Mouse (Mus musculus): ENCODE measurements at regions not wholly inside any gene's neighbourhood (a gene's known extent, or its start where the extent isn't known, plus 50 kb on each side); places are given as distances from the start of the nearest gene placed in this dataset.

GRCm38 (mm10) chr5:146684429-146684828 lies 99.4 kb upstream of the Gpr12 start:
- in situ Hi-C loops (cut with MboI, MseI) = loop anchor here (10.0 kb wide), 1 partner anchor 530 kb away; no protein-coding TSS in a partner anchor

- in situ Hi-C loops (cut with MboI, MseI) = loop anchor here (10.0 kb wide), 1 partner anchor 531 kb away; no protein-coding TSS in a partner anchor
Observed at GRCm38 (mm10) chr5:146683554-146683953, 98.5 kb upstream of the Gpr12 start.

- in situ Hi-C loops (cut with MboI, MseI) = loop anchor here (10.0 kb wide), 1 partner anchor 532 kb away; no protein-coding TSS in a partner anchor
Observed at GRCm38 (mm10) chr5:146682893-146683292, 97.9 kb upstream of the Gpr12 start.

GRCm38 (mm10) chr5:146681512-146681911 lies 96.5 kb upstream of the Gpr12 start:
- in situ Hi-C loops (cut with MboI, MseI) = loop anchor here (10.0 kb wide), 1 partner anchor 533 kb away; no protein-coding TSS in a partner anchor

GRCm38 (mm10) chr5:146679198-146679681 lies 94.2 kb upstream of the Gpr12 start:
- in situ Hi-C loops (cut with MboI, MseI) = loop anchor here (10.0 kb wide), 1 partner anchor 226 kb away; no protein-coding TSS in a partner anchor

- in situ Hi-C loops (cut with MboI, MseI) = loop anchor here (10.0 kb wide), 1 partner anchor 226 kb away; no protein-coding TSS in a partner anchor
Observed at GRCm38 (mm10) chr5:146678775-146679170, 93.7 kb upstream of the Gpr12 start.

- in situ Hi-C loops (cut with MboI, MseI) = loop anchor here (10.0 kb wide), 1 partner anchor 227 kb away; no protein-coding TSS in a partner anchor
Observed at GRCm38 (mm10) chr5:146678049-146678774, 93.2 kb upstream of the Gpr12 start.

GRCm38 (mm10) chr5:146677151-146677515 lies 92.1 kb upstream of the Gpr12 start:
- in situ Hi-C loops (cut with MboI, MseI) = loop anchor here (10.0 kb wide), 1 partner anchor 228 kb away; no protein-coding TSS in a partner anchor

- in situ Hi-C loops (cut with MboI, MseI) = loop anchor here (10.0 kb wide), 1 partner anchor 228 kb away; no protein-coding TSS in a partner anchor
Observed at GRCm38 (mm10) chr5:146676470-146677150, 91.6 kb upstream of the Gpr12 start.

- in situ Hi-C loops (cut with MboI, MseI) = loop anchor here (10.0 kb wide), 1 partner anchor 229 kb away; no protein-coding TSS in a partner anchor
Observed at GRCm38 (mm10) chr5:146675887-146676277, 90.8 kb upstream of the Gpr12 start.

- in situ Hi-C loops (cut with MboI, MseI) = loop anchor here (10.0 kb wide), 1 partner anchor 230 kb away; no protein-coding TSS in a partner anchor
Observed at GRCm38 (mm10) chr5:146675006-146675886, 90.2 kb upstream of the Gpr12 start.

- in situ Hi-C loops (cut with MboI, MseI) = no loop called here
Observed at GRCm38 (mm10) chr5:146661751-146662150, 76.7 kb upstream of the Gpr12 start.

- in situ Hi-C loops (cut with MboI, MseI) = no loop called here
Observed at GRCm38 (mm10) chr5:146657228-146657627, 72.2 kb upstream of the Gpr12 start.

GRCm38 (mm10) chr5:146655394-146655793 lies 70.4 kb upstream of the Gpr12 start:
- in situ Hi-C loops (cut with MboI, MseI) = no loop called here

GRCm38 (mm10) chr5:146653686-146654450 lies 68.8 kb upstream of the Gpr12 start:
- in situ Hi-C loops (cut with MboI, MseI) = no loop called here

- in situ Hi-C loops (cut with MboI, MseI) = no loop called here
Observed at GRCm38 (mm10) chr5:146652874-146653273, 67.8 kb upstream of the Gpr12 start.

- in situ Hi-C loops (cut with MboI, MseI) = no loop called here
Observed at GRCm38 (mm10) chr5:146648519-146649060, 63.6 kb upstream of the Gpr12 start.

GRCm38 (mm10) chr5:146647628-146648380 lies 62.8 kb upstream of the Gpr12 start:
- in situ Hi-C loops (cut with MboI, MseI) = no loop called here

GRCm38 (mm10) chr5:146644499-146644898 lies 59.5 kb upstream of the Gpr12 start:
- in situ Hi-C loops (cut with MboI, MseI) = no loop called here

All from T-helper 2 cell (primary cell).